Mouse (Mus musculus) forebrain, embryonic 10.5 days (tissue): ENCODE measurements around the gene Gm8068. TPM values are rescaled to one million over a fixed set of nuclear protein-coding genes. Genes with fewer than 3 reads are reported as not detected.
"Not testable (repeated sequence)": the region's sequence is repeated elsewhere in the genome, so short reads cannot be mapped to it uniquely, and the experiment has no call there.

Source experiments
- DNase-seq: peaks from one replicate; pipeline ENCODE4 v3.0.0-alpha.2; 2017; ENCODE audit warnings: low spot score; ENCODE audit errors: extremely low spot score
- H3K27ac ChIP-seq: fragments of 300-500 bp; sonication (generic); 2 replicates; pipeline ENCODE4 v1.5.1; 2016; ENCODE audit warnings: mild to moderate bottlenecking
- H3K27me3 ChIP-seq: fragments of 300-500 bp; sonication (generic); 2 replicates; pipeline ENCODE4 v1.6.1; 2016; ENCODE audit warnings: mild to moderate bottlenecking; ENCODE audit not compliant: poor library complexity, severe bottlenecking
- H3K36me3 ChIP-seq: fragments of 300-500 bp; sonication (generic); replicated peaks from 2 replicates; pipeline ENCODE4 v1.6.1; 2016; ENCODE audit warnings: mild to moderate bottlenecking, moderate library complexity
- H3K4me1 ChIP-seq: fragments of 300-500 bp; sonication (generic); 2 replicates; pipeline ENCODE4 v1.6.1; 2016
- H3K4me3 ChIP-seq: fragments of 300-500 bp; sonication (generic); 2 replicates; pipeline ENCODE4 v1.5.1; 2016; ENCODE audit warnings: mild to moderate bottlenecking, moderate library complexity
- H3K9me3 ChIP-seq: fragments of 300-500 bp; sonication (generic); 2 replicates; pipeline ENCODE4 v1.6.1; 2016; ENCODE audit warnings: mild to moderate bottlenecking, moderate library complexity
- WGBS: fragments of 180-500 bp; shearing (Covaris S2); methylation state at CpG from one replicate; pipeline ENCODE4 v1.1.7; 2016; 5-methylcytosine and 5-hydroxymethylcytosine counted together
- polyA plus RNA-seq: library from polyadenylated mRNA; unstranded; fragments of >200 nt; fragmentation: Nextera tagmentation; extraction: Ambion mirVana; gene quantifications from 2 replicates; pipeline ENCODE4 v1.2.1, GENCODE M21; 2016

Gm8068 gene
- polyA plus RNA-seq, result not detected in 2 replicates

DNA sequence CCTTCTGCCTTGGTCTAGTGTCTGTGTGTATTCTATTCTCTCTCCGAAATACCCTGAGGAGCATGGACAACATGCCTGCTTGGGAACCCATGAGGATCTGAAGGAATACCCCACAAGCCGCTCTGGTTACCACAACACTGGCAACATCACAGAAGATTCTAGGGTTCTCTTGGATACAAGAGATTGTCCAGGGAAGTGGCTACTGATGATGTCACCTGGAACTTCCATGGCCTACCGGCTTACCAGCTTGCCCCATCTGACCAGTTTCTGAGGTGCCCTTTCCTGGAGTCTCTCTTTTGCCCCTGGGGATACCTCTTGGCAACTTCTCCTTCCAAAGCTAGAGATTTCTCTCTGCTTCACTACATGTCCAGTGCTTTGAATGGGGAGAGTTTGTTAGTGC lies at the start of gene Gm8068:
Gene Gm8068, minus strand, starts transcription at position 101 of the 400 bp plus-strand sequence.
- no CpG with 5 or more reads among the region's 3 CpGs for WGBS
- not testable (repeated sequence) for H3K27me3 ChIP-seq, H3K4me3 ChIP-seq, H3K27ac ChIP-seq, H3K4me1 ChIP-seq, DNase-seq, H3K9me3 ChIP-seq, H3K36me3 ChIP-seq

DNA sequence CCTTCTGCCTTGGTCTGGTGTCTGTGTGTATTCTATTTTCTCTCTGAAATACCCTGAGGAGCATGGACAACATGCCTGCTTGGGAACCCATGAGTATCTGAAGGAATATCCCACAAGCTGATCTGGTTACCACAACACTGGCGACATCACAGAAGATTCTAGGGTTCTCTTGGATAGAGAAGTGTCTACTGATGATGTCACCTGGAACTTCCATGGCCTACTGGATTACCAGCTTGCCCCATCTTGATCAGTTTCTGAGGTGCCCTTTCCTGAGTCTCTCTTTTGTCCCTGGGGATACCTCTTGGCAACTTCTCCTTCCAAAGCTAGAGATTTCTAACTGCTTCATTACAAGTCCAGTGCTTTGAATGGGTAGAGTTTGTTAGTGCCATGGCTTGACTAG lies 48.8 kb upstream of the Gm8068 start, which contains the start of gene Gm7929:
Gene Gm7929, minus strand, starts transcription at position 101 of the 400 bp plus-strand sequence.
- not testable (repeated sequence) for H3K27me3 ChIP-seq, H3K9me3 ChIP-seq, H3K4me3 ChIP-seq, H3K4me1 ChIP-seq, H3K36me3 ChIP-seq, H3K27ac ChIP-seq, DNase-seq
- 79% methylated on average over 1 of the region's 1 CpGs for WGBS

DNA sequence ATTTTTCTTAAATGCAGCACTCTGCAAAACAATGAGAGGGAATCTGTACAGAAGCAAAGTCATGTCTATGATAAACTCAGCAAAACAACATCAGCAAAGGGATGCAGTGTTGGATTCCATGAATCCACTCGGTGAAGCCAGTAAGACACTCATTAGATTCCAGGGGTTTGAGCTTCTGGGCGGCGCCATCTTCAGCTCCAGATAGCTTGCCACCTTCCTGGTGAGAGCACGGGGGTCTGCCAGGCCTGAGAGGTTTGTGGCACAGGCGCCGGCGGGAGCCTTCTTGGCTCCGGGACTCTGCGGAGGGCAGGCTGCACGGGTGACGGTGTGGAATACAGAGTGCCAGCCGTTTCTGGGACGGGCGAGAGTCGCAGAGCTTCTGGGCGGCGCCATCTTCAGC lies 21.8 kb upstream of the Gm8068 start:
- H3K36me3 ChIP-seq, H3K9me3 ChIP-seq, H3K27ac ChIP-seq, H3K4me3 ChIP-seq, H3K4me1 ChIP-seq, H3K27me3 ChIP-seq: not testable (repeated sequence)
- peak; percentile 3 for DNase-seq
- WGBS, result 68% methylated on average over 16 of the region's 17 CpGs

DNA sequence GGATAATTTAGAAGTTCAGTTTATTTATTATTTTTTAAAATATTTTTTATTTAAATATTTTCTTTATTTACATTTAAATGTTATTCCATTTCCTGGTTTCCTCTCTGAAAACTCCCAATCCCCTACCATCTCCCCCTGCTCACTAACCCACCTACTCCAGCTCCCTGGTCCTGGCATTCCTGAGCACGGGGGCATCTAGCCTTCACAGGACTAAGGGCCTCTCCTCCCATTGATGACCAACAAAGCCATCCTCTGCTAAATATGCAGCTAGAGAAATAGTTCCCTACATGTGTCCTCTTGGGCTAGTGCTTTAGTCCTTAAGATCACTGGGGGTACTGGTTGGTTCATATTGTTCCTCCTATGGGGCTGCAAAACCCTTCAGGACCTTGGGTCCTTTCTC lies 15.5 kb upstream of the Gm8068 start:
- WGBS, result 91% methylated on average over 1 of the region's 1 CpGs
- H3K4me3 ChIP-seq, H3K36me3 ChIP-seq, H3K4me1 ChIP-seq, H3K27me3 ChIP-seq, H3K27ac ChIP-seq: not testable (repeated sequence)
- DNase-seq, result peak; percentile 5
- peaks cover 10% of the 10 kb centered on the region for H3K9me3 ChIP-seq

DNA sequence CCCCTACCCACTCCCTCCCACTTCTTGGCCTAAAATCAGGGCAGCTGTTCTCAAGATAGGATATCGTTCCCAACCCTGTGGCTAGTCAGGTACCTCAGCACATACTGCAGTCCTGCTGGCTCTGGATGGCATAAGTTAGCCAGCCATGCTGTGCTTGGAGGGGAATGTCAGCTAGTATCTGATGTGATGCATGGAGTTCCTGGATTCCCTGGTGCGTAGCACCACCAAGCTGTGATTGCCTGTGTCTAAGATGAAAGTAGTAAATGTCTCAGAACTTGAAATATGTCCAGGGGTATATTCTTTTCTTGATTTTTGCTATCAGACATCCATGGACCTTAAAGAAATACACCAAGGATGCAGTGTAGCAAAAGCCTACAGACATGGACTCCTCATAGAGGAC lies 53.5 kb downstream of the Gm8068 start:
- DNase-seq, H3K27me3 ChIP-seq, H3K4me3 ChIP-seq, H3K36me3 ChIP-seq, H3K9me3 ChIP-seq, H3K27ac ChIP-seq, H3K4me1 ChIP-seq: not testable (repeated sequence)
- 84% methylated on average over 2 of the region's 2 CpGs for WGBS

Other genes starting within 250 kb of the Gm8068 start
- gene Gm7954, start 248.4 kb downstream of the Gm8068 start, polyA plus RNA-seq, result not detected in 2 replicates
- gene Gm3486, start 212.4 kb downstream of the Gm8068 start, polyA plus RNA-seq, result not detected in 2 replicates
- gene Gm7970, start 146.3 kb downstream of the Gm8068 start, polyA plus RNA-seq, result not detected in 2 replicates
- not detected in 2 replicates for gene 1700049E17Rik2, start 128.7 kb downstream of the Gm8068 start, polyA plus RNA-seq
- not detected in 2 replicates for gene Gm3072, start 77.3 kb downstream of the Gm8068 start, polyA plus RNA-seq
- gene Gm3676, start 55.4 kb downstream of the Gm8068 start, polyA plus RNA-seq, result not detected in 2 replicates
- not detected in 2 replicates for gene Gm7929, start 48.7 kb upstream of the Gm8068 start, polyA plus RNA-seq
- gene Gm47189, start 70.6 kb upstream of the Gm8068 start, polyA plus RNA-seq, result not detected in 2 replicates
- not detected in 2 replicates for gene Gm7980, start 205.4 kb upstream of the Gm8068 start, polyA plus RNA-seq
- gene 1700049E17Rik1, start 223.1 kb upstream of the Gm8068 start, polyA plus RNA-seq, result not detected in 2 replicates
- not detected in 2 replicates for gene 1700024B05Rik, start 242.1 kb upstream of the Gm8068 start, polyA plus RNA-seq